Mouse (Mus musculus) c-Kit-positive CD71-positive TER-119-positive erythroid progenitor cells, embryonic 14.5 days (primary cell): ENCODE results near the gene Olig2.
"Not testable (repeated sequence)": the region's sequence is repeated elsewhere in the genome, so short reads cannot be mapped to it uniquely, and the experiment has no call there.

Source experiments
- DNase-seq: peaks from one replicate; pipeline ENCODE4 v3.0.0-alpha.2; 2013; ENCODE audit warnings: low spot score

Gene Olig2

GRCm38 (mm10) chr16:91226883-91227759 lies 1.9 kb downstream of the Olig2 start:
- DNase-seq = no peak

- DNase-seq = no peak
These were observed 2.4 kb downstream of the Olig2 start for GRCm38 (mm10) chr16:91227760-91228043.

- no peak for DNase-seq
These were observed 3.2 kb downstream of the Olig2 start for GRCm38 (mm10) chr16:91228238-91229071.

GRCm38 (mm10) chr16:91229072-91229348 lies 3.8 kb downstream of the Olig2 start:
- DNase-seq = no peak

- no peak for DNase-seq
These were observed 4.4 kb downstream of the Olig2 start for GRCm38 (mm10) chr16:91229643-91230042.

GRCm38 (mm10) chr16:91231781-91232469 lies 6.7 kb downstream of the Olig2 start:
- DNase-seq = no peak

- no peak for DNase-seq
These were observed 7.4 kb downstream of the Olig2 start for GRCm38 (mm10) chr16:91232470-91233240.

- DNase-seq = no peak
These were observed 8.1 kb downstream of the Olig2 start for GRCm38 (mm10) chr16:91233241-91233944.

- no peak for DNase-seq
These were observed 13.8 kb downstream of the Olig2 start for GRCm38 (mm10) chr16:91239024-91239423.

- DNase-seq = no peak
These were observed 21.0 kb downstream of the Olig2 start for GRCm38 (mm10) chr16:91246292-91246691.

- DNase-seq = not testable (repeated sequence)
These were observed 30.3 kb downstream of the Olig2 start for GRCm38 (mm10) chr16:91255419-91256164.

GRCm38 (mm10) chr16:91258956-91259355 lies 33.7 kb downstream of the Olig2 start:
- no peak for DNase-seq

GRCm38 (mm10) chr16:91260861-91261260 lies 35.6 kb downstream of the Olig2 start:
- no peak for DNase-seq

GRCm38 (mm10) chr16:91262467-91263220 lies 37.4 kb downstream of the Olig2 start:
- no peak for DNase-seq

GRCm38 (mm10) chr16:91265972-91266371 lies 40.7 kb downstream of the Olig2 start:
- DNase-seq = no peak

- no peak for DNase-seq
These were observed 43.6 kb downstream of the Olig2 start for GRCm38 (mm10) chr16:91268724-91269452.

- no peak for DNase-seq
These were observed 44.4 kb downstream of the Olig2 start, which contains the start of gene Olig1 for GRCm38 (mm10) chr16:91269468-91270211. TSS of gene Olig1 (plus strand) at chr16:91269772.

- no peak for DNase-seq
These were observed 45.1 kb downstream of the Olig2 start for GRCm38 (mm10) chr16:91270212-91270971.
